Mouse (Mus musculus) forelimb bud, embryonic 11.5 days (tissue): Measurements from ENCODE around the gene Serp2.

ENCODE experiments used
- DNase-seq: peaks from one replicate; pipeline ENCODE4 v3.0.0-alpha.2; 2012; ENCODE audit warnings: low read depth, low spot score

Gene Serp2

DNA sequence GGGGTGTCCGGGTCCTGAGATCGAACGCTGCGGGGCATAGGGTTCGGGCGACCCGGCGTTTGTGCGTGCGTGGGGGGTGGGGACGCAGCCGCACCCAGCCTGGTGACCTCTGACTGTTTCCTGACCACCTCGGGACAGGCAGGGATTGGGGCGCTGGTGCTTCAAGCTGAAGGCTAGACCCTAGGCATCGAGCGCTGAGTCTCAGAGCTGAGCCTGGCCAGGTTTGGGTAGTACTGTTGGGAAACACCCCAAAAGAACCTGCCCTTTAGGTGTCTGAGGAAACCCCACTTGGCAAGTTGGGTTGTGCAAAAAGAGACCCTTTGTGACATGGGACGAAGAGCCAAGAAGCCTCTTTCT, at the start of gene Serp2:
Gene Serp2 (minus strand): TSS at position 38 of the 357 bp plus-strand sequence.
- DNase-seq: no peak

DNA sequence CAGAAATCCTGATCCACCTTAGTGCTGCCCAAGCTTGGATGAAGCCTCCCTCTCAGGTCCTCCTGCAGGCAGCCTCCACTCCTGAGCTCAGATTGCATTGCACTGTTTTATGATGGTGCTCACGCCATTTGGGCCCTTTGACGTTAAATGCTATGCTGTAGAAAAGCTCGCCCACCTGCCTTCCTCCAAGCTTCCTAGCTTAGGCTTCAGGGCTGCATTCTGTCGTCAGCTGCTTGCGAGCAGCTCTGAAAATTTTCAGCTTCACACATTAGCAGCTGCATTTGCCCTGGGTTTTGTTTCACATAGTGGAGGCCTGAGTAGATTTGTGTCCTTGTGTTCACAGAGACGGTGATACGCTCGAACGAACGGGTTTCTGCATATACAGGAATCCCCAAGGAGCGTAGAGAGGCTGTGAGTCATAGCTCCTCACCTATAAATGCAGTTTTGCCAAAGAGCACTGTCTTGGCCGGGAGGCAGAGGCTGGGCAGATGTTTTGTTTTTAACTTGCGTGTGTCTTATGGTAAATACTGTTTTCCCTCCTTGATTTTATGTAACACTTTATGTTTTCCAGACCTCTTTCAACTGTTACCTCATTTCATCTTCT, 49.3 kb upstream of the Serp2 start:
- DNase-seq: peak; percentile 49

DNA sequence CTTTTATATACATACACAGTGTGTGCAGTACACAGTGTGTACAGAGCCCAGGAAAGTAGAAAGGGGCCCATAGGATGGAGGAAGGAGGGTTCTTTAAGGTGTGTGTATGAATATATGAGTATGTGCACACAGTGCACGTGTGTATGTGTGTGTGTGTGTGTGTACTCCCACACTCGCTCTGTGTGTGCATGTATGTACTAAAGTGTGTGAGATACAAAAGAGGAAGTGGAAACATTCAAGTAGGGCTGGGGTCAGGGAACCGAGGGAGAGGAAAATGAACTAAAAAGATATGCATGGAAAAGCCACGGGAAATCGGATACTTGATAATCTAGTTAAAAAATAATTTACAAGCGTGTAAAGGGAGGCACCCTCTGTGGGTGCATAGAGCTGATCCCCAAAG, 47.3 kb upstream of the Serp2 start:
- DNase-seq: no peak

DNA sequence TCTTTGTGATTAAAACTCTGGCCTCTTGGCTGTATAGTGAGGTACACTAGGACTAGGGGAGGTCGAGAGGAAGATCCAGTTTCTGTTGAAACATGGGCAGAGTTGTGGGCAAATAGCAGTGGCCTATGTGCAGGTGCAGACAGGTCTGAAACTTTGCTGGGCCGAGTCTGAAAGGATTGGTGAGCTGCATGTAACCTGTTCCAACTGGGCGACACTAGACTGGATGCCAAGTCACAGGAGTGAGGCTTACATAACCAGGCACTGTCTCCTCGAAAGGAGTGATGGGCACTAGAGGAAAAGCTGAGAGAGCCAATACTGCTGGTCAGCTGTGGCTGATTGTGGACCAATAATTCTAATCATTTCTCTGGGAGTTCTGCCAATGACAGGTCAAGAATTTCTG, 45.0 kb upstream of the Serp2 start:
- DNase-seq: no peak

DNA sequence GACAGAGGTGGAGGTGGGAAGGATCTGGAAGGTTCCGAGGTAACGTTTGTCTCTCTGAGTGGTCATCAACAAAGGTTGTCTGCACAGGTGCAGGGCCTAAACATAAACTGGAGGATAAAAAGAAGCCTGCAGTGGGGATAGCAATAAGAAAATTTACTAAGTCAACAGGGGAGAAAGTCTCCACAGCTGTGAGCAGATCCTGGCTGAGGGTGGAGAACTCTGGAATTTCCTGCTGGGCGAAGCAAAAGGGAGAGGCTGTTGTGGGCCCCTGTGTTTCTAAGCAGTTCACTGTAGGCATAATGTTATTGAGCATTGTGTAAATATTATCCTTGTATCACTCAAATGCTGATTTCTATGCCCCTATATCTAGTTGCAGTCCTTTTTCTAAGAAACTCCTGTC, 43.7 kb upstream of the Serp2 start:
- no peak for DNase-seq

DNA sequence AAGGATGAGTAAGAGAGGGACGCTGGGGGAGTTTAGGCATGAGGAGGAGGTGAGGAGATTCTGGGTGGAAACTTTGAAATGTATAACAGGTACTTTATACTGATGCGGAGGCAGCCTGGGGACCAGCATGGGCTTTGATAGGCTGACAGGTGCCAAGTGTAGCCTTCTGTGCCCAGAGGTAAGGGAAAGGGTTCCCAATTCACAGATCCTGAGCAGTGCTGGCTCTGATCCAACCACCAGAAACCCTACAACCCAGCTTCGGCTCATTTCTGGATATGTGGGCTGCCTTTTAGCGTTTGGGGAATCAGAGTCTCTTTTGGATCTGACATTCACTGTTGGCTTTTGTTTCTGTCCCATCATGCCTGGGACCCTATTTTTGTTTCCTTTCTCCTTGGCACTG, 43.0 kb upstream of the Serp2 start:
- no peak for DNase-seq

DNA sequence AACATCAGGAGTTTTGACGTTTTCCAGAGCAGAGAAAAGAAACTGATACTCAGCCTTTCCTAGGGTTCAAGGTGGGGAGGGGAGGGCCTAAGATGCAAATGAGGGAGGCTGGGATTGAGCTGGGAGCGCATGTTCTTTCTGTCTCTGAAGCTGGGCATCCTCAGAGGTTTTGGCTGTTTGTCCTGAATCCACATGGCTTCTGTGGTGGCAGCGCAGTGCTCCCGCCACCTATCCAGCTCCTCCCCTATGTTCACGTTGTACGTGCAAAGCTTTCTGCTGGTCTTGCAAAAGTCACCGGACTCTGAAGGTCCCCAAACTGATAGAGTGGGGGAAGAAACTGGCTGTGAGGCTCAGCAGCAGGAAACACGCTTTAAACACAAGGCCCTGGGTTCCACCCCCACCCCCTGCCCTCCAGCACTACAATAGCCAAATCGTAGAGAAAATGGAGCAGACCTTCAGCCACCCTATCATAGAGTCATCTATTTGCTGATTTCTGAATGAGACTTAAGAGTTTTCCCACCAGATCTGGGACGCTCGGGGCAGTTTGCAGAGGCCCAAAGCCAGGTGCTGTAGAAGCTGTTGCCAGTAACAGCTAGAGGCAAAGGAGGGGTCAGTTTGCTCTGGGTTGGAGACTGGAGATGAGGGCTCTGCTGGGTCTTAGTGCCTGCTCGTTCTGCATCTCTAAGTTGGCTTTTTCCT, 42.0 kb upstream of the Serp2 start:
- peak; percentile 70 for DNase-seq

DNA sequence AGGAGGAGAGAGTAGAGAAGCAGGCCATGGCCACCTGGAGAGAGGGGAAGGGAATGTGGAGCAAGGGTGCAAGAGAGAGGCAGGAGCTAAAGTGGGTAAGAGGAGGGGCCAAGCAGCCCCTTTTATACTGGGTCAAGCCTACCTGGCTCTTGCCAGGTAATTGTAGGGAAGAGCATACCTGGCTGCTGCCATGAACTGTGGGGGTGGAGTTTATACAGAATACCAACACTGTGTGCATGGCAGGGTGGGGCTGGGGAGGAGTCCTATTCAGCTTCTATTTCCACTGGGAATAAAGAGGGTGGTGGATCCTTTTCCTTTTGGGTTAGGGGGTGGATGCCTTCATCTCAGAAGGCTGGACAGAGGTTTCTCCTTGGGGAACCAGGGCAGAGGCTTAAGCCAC, 41.1 kb upstream of the Serp2 start:
- DNase-seq: no peak

DNA sequence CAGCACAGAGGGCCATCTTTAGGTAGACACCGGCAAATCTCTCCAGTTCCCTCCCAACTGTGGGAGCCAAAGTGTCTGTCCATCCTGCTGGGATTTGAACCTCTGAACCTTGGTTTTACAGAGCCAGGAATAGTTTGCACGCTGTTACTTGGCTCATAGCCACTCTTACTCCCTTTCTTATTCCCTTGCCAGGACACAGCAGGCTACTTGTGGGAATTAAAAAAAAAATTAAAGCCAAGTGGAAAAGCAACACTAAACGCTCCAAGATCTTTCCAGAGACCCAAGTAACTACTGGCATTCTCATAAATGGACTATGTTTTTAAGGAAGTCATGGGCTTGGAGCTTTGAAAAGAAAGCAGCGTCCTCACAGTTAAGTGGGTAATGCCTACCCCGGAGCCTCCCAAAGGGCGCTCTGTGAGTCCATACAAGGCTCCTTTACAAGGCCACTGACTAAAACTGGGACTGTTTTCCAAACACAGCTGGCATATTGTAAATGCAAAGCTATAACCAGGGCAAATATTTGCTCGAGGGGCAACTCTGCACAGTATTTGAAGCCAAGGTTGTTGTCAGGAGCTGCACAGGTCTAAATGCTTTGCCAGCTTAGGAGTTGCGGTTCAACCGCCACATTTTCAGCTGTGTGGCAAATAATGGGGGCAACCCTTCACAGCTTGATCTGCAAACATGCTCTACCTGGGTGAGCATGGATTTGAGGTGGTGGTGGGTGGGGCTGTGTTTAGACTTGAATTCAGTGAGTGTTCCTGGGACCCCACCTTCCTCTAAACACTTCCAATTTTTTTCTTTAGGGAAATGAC, 38.6 kb upstream of the Serp2 start:
- DNase-seq: no peak

DNA sequence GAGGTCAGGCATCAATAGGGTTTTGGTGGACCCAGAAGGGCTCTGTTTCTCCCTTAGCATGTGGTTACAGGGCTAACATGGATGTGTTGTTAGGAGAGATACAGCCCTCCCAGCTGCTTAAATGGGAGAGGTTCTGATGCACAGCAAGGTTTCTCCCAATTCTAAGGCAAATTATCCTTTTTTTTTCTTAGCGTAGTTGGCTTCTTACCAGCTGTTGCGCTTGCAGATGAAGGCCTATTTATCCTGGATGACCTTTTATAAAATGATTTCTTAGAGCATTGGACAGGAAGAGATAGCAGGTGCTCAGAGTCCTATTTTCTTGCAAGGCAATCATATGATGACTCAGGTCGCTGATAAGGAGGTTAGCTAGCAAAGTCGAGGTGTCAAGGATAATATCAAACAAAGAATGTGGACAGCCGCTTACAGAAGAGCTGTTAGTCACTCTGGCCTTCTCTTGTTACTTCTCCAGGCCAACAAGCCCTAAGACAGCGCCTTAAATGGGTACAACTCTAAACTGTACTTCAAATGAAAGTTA, 37.7 kb upstream of the Serp2 start:
- DNase-seq: no peak

DNA sequence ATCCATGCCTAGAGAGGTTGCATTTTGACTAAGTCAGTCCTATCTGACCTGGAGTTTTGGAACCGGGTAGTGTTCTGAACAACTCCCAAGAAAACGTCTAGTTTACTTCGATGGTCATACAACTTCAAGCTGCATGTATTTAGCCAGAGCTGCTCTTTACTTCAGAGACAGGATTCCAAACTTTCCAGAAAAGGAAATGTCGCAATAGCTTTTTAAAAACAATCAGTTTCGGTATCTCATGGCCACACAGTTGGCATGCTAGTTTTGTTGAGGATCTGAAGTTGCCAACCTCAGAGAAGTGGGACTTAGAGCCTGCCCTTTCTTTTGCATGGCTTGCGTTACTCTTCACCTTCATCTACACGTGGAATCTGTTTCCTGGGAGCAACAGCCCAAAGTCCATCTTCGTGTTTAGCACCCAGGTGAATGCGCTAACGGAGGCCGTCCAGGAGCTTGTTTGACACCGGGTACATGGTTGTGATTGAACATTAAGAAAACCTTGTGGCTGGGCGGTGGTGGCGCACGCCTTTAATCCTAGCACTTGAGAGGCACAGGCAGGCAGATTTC, 37.0 kb upstream of the Serp2 start:
- DNase-seq: no peak

DNA sequence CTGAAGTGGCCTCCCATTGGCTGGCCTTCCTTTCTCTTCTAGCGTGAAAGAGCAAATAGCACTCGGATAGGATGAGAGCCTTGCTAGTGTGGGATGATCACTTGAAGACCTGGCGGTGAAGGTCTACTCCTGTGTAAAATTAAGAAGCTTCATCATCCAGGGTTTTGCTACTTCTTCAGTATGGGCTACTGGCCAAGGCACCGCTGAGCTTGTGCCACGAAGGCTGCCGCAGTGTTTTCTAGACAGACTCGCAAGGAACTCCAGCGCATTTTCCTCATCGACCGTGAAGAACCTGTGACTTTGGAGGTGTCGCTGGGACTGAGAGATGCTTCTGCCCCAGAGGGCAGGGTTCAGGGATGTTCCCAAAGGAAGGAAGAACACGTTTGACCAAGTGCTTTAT, 36.0 kb upstream of the Serp2 start:
- DNase-seq: no peak

DNA sequence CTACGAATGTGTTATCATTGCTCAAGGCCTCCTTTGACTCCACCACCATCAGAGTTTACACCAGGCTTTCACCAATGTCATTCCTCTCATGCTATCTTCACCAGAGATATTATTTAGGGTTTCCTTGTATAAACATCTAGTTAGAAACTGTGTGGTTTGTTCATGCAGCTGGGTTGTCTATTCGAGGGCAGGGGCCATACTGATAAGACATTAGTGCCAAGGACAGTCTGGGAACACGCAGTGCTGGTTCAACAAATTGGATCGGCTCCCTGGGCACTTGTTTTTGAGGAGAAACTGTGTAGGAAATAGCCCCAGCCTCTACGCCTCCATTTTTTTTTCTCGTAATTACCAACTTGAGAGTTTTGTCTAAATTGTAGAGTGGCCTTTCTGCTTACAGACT, 35.4 kb upstream of the Serp2 start:
- no peak for DNase-seq

DNA sequence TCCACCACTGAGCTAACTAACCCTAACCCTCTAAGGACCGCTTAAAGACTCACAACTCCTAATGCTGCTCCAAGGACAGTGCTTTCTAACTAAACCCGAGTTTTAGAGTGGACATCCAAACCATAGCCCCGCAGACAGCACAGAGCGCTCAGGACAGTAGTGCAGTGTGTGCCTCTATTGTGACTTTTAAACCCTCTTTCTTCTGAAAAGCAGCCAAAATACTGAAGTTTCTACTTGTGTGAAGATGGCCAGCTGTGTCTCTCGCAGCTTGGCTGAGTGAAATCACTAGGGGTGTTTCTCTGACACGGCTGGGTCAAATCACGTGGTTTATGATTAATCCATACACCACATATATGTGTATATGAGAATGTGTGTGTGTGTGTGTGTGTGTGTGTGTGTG, 33.4 kb upstream of the Serp2 start:
- no peak for DNase-seq

DNA sequence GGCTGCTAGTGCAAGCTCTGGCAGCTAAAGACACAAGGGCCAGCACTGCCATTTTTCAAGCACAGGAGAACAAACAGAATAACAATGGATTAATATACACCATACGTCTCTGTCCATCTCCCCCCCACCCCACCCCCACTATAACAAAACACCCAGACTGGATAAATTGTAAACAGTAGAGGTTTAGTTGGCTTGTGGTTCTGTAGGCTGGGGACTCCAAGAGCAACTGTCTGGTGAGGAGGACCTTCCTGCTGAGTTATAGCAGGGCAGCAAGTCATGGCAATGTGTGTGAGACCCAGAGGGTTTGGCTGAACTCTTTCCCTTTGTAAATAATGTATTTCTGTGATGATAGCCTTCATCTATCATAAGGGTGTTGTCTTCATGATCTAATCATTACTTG, 33.0 kb upstream of the Serp2 start:
- DNase-seq: no peak

DNA sequence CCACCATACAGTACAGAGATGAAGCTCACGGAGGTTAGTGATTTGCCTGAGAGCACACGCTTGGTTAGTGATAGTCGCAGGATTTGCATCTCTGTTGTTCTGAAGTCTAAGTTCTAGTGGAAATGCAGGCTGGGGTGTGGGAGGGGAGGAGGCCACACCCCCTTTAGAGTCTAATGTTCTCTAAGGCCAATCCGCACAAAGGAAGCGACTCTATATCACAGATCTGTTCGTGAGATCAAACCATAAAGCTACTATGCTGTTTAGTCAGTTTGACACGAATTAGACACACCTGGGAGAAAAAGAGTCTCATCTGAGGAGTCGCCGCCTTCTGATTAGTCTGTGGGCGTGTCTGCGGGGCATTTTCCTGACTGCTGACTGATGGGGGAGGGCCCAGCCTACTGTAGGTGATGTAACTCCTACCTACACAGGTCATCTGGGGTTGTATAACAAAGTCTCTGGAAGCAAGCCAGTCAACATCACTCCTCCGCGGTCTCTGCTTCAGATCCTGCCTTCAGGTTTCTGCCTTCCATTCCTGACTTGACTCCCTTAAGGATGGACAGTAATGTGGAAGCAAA, 29.2 kb upstream of the Serp2 start:
- no peak for DNase-seq

DNA sequence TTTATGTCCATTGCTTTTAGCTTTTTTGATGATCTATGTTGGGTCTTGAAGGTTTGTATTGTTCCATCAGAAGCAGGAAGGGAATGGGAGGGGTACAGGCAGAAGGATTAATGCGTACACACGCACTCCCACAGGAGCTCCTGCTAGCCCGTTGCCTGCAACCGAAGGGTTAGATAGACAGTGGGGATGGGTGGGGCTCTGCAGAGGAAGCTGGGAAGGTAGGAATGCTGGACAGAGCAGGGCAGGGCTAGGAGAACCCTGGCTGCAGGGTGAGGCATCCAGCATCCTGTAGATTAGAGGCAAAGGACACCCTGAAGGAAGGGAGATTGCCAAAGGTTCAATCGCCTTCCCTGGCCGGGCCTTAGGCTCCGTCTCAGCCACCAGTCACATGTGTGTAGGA, 27.3 kb upstream of the Serp2 start:
- DNase-seq: no peak

DNA sequence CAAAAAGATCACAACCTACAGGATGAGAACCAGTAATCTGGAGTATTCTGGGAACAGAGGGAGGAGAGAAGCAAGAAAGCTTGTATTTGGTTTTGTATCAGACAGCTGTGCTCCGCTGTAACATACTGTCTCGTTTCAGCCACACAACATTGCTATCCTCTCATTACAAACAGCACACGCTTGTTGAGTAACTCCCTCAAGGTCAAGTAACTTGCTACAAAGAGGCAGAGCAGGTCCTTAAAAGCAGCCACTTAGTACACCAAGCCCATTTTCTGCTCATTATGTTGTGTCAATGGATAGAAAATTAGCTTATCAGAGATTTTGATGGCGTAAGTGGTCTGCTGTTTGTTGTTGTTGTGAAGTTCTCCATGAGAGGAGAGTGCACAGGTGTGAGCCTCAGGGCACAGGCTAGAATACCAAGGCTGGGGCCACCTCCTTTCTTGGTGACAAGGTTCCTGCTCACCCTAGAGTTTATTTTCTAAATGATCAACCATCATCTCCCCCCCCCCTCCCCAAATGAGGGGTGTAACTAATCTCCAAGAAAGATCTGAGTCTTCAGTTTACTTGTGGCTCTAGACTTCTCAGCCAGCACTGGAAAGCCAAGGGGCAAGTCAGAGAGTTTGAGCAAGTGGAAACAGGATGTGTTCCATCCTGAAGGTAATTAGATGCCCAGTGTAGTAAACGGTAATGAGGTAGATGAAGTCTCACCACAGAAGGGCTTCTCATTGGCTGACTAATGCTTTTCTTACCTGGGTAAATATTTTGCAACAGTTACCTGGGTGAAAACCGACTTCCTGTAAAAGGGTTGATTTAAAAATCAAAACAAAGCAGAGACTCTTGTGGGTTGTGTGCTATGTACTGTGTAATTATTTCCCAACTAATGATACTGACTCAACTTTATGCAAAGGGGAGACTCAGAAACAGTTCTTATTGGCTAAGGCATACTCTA, 25.6 kb upstream of the Serp2 start:
- DNase-seq: no peak

DNA sequence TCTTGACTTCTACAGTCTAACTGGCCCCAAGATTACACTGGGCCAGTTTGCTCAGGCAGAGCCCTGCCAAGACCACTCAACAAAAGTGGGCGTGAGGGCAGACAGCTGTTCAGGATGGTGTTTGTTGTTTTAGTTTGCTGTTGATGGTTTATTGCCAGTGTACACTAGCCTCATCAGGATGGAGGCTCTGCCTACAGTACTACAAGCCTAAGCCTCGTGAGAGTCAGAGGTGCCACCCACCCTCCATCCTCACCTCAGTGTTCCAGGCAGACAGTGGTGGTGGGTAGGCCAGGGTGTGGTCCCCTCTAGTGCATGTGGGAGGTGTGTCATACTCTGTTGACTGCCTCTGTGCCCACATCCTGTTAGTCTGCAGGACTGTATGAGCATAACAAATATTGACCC, 23.0 kb upstream of the Serp2 start:
- DNase-seq: no peak

DNA sequence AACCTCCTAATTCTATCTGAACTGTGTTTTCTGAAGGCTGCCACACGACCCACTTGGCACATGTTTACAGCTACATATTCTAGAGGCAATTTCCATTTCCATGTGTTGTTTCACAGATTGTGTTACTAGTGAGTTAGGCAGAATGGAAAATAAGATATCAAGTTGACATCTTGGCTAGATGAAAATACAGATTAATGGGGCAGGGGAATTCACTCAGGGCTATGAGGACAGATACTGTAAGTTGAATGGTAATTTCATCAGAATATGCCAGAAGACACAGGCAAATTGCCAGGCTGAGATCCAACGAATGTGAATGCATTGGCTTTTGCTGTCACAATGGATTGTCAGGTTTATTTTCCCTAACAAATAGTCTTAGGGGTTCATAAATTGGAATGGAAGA, 21.2 kb upstream of the Serp2 start:
- DNase-seq: no peak

DNA sequence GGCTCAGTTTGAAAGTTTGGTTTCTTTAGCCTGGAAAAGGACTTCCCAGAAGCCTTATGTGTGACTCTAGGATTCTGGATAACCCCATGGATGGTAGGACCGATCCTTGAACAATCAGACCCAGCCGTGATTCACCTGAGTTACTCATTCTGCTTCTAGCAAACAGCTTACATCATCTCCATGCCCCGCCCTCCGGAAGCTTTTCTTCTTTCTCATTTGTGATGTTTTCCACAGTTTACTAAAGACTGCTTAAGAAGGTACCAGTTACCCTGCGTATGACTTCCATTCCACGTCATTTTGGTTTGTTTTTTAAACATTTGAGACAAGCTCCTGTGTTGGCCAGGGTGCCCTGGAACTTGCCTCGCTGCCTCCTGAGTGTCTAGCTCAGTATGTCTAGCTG, 13.6 kb upstream of the Serp2 start:
- no peak for DNase-seq
